Mouse (Mus musculus): Measurements from ENCODE around the gene Gm2916. TPM values are rescaled to one million over a fixed set of nuclear protein-coding genes. Genes with fewer than 3 reads are reported as not detected.
"Not testable (repeated sequence)": the region's sequence is repeated elsewhere in the genome, so short reads cannot be mapped to it uniquely, and the experiment has no call there.

Gm2916 gene
- polyA plus RNA-seq (2014; fragmentation: Nextera tagmentation; extraction: Ambion mirVana): 0.33 TPM in 1 of 2 replicates, not detected in the other

DNA sequence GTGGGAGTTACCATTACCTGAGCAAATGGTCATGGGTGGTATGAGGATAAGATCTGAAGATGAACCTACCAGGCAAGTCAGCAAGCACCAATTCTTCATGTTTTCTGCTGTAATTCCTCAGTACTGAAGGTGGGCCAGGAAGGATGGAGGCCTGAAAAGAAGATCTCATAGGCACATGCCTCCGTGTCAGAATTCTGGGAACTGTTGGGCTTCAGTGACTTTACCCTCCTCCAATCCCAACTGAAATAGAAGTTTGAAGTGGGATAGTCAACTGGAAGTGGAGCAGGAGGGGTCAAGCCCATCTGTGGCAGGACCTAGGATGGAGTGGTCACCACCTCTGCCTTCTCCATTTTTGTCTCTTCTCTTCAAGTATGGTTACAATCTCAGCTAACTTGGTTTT lies at the start of gene Gm2916:
Gene Gm2916, plus strand, starts transcription at position 301 of the 400 bp plus-strand sequence.
- H3K27ac ChIP-seq (replicated peaks; ENCODE audit: low read depth, low read length); H3K4me2 ChIP-seq (ENCODE audit: low read depth, low read length); H3K27me3 ChIP-seq (ENCODE audit: control insufficient read depth, insufficient read depth, low read length); H3K9me3 ChIP-seq (replicated peaks; ENCODE audit: control insufficient read depth, low read length); H3K4me1 ChIP-seq (ENCODE audit: control insufficient read depth, insufficient read depth, low read length); ATAC-seq (replicated peaks; ENCODE audit: insufficient number of reproducible peaks, low FRiP score, low TSS enrichment, low read depth); H3K9ac ChIP-seq (replicated peaks; ENCODE audit: low read length); H3K4me3 ChIP-seq (ENCODE audit: low read depth, low read length); H3K36me3 ChIP-seq (replicated peaks; ENCODE audit: control insufficient read depth, insufficient read depth, low read depth, low read length); DNase-seq (ENCODE audit: low spot score): not testable (repeated sequence)
- whole genome bisulfite sequencing: no CpG with 5 or more reads among the region's 1 CpGs

DNA sequence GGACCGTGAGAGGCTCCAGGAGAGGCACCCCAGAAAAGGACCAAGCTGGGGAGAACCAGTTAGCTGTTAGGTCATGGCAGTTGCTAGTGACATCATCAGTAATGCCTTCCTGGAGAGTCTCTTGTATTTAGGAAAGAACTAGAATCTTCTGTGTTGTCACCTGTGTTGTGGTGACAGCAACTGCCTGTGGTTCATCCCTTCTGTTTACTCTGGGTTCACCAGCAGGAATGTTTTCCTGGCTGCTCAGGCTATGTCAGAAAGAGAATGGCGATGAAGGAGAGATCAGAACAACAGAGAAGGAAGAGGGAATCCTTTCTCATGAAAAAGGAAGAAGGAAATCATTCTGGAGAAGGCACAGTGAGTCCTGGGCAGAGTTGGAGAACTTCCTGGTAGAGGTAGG lies 38.0 kb upstream of the Gm2916 start, which contains the start of gene Gm3033:
Gene Gm3033, plus strand, starts transcription at position 301 of the 400 bp plus-strand sequence.
- H3K27ac ChIP-seq (replicated peaks; ENCODE audit: low read depth, low read length): not testable (repeated sequence)

DNA sequence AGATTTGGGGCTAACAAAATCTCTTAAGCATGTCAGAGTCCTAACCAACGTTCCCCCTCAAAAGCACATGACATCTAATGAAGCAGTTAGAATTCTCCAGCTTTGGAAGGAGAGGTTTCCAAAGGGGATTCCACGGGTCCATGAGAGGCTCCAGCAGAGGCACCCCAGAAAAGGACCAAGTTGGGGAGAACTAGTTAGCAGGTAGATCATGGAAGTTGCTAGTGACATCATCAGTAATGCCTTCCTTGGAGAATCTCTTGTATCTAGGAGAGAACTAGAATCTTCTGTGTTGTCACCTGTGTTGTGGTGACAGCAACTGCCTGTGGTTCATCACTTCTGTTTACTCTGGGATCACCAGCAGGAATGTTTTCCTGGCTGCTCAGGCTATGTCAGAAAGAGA lies 47.5 kb downstream of the Gm2916 start, which contains the start of gene Gm3029:
Gene Gm3029, plus strand, starts transcription at position 301 of the 400 bp plus-strand sequence.
- not testable (repeated sequence) for H3K9ac ChIP-seq (replicated peaks; ENCODE audit: low read length); H3K27me3 ChIP-seq (ENCODE audit: control insufficient read depth, insufficient read depth, low read length); H3K36me3 ChIP-seq (replicated peaks; ENCODE audit: control insufficient read depth, insufficient read depth, low read depth, low read length); DNase-seq (ENCODE audit: low spot score); H3K4me3 ChIP-seq (ENCODE audit: low read depth, low read length); H3K27ac ChIP-seq (replicated peaks; ENCODE audit: low read depth, low read length); H3K4me2 ChIP-seq (ENCODE audit: low read depth, low read length); H3K4me1 ChIP-seq (ENCODE audit: control insufficient read depth, insufficient read depth, low read length); ATAC-seq (replicated peaks; ENCODE audit: insufficient number of reproducible peaks, low FRiP score, low TSS enrichment, low read depth); H3K9me3 ChIP-seq (replicated peaks; ENCODE audit: control insufficient read depth, low read length)
- WGBS: 50% methylated on average over 1 of the region's 2 CpGs

More for the DNA sequence above, 38.0 kb upstream of the Gm2916 start, which contains the start of gene Gm3033:
- not testable (repeated sequence) for H3K4me1 ChIP-seq (ENCODE audit: control insufficient read depth, insufficient read depth, low read length); H3K36me3 ChIP-seq (replicated peaks; ENCODE audit: control insufficient read depth, insufficient read depth, low read depth, low read length); H3K27me3 ChIP-seq (ENCODE audit: control insufficient read depth, insufficient read depth, low read length); H3K4me3 ChIP-seq (ENCODE audit: low read depth, low read length); DNase-seq (ENCODE audit: low spot score); H3K9ac ChIP-seq (replicated peaks; ENCODE audit: low read length); H3K9me3 ChIP-seq (replicated peaks; ENCODE audit: control insufficient read depth, low read length); H3K4me2 ChIP-seq (ENCODE audit: low read depth, low read length); ATAC-seq (replicated peaks; ENCODE audit: insufficient number of reproducible peaks, low FRiP score, low TSS enrichment, low read depth)
- WGBS: no CpG with 5 or more reads among the region's 2 CpGs

DNA sequence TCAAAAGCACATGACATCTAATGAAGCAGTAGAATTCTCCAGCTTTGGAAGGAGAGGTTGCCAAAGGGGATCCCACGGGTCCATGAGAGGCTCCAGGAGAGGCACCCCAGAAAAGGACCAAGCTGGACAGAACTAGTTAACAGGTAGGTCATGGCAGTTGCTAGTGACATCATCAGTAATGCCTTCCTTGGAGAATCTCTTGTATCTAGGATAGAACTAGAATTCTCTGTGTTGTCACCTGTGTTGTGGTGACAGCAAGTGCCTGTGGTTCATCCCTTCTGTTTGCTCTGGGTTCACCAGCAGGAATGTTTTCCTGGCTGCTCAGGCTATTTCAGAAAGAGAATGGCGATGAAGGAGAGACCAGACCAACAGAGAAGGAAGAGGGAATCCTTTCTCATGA lies 79.3 kb downstream of the Gm2916 start, which contains the start of gene Gm3095:
Gene Gm3095, plus strand, starts transcription at position 301 of the 400 bp plus-strand sequence.
- H3K36me3 ChIP-seq (replicated peaks; ENCODE audit: control insufficient read depth, insufficient read depth, low read depth, low read length); H3K9ac ChIP-seq (replicated peaks; ENCODE audit: low read length); H3K4me2 ChIP-seq (ENCODE audit: low read depth, low read length); DNase-seq (ENCODE audit: low spot score); H3K27ac ChIP-seq (replicated peaks; ENCODE audit: low read depth, low read length); H3K4me3 ChIP-seq (ENCODE audit: low read depth, low read length); H3K4me1 ChIP-seq (ENCODE audit: control insufficient read depth, insufficient read depth, low read length); H3K9me3 ChIP-seq (replicated peaks; ENCODE audit: control insufficient read depth, low read length); ATAC-seq (replicated peaks; ENCODE audit: insufficient number of reproducible peaks, low FRiP score, low TSS enrichment, low read depth); H3K27me3 ChIP-seq (ENCODE audit: control insufficient read depth, insufficient read depth, low read length): not testable (repeated sequence)
- WGBS: no CpG with 5 or more reads among the region's 2 CpGs

Other genes starting within 250 kb of the Gm2916 start
- gene Gm3012, start 249.7 kb upstream of the Gm2916 start, polyA plus RNA-seq (2014; fragmentation: Nextera tagmentation; extraction: Ambion mirVana): not detected in 2 replicates
- 2.4 and 2.5 TPM in 2 replicates for gene Gm3020, start 232.1 kb upstream of the Gm2916 start, polyA plus RNA-seq (2014; fragmentation: Nextera tagmentation; extraction: Ambion mirVana)
- gene Gm3043, start 195.4 kb upstream of the Gm2916 start, polyA plus RNA-seq (2014; fragmentation: Nextera tagmentation; extraction: Ambion mirVana): not detected in 2 replicates
- 0.72 and 1.2 TPM in 2 replicates for gene Gm3002, start 74.1 kb upstream of the Gm2916 start, polyA plus RNA-seq (2014; fragmentation: Nextera tagmentation; extraction: Ambion mirVana)
- not detected in 2 replicates for gene Gm3033, start 37.9 kb upstream of the Gm2916 start, polyA plus RNA-seq (2014; fragmentation: Nextera tagmentation; extraction: Ambion mirVana)
- gene Gm3029, start 47.6 kb downstream of the Gm2916 start, polyA plus RNA-seq (2014; fragmentation: Nextera tagmentation; extraction: Ambion mirVana): not detected in 2 replicates
- gene Gm3095, start 79.4 kb downstream of the Gm2916 start, polyA plus RNA-seq (2014; fragmentation: Nextera tagmentation; extraction: Ambion mirVana): 0.17 TPM in 1 of 2 replicates, not detected in the other
- not detected in 2 replicates for gene Gm3099, start 114.2 kb downstream of the Gm2916 start, polyA plus RNA-seq (2014; fragmentation: Nextera tagmentation; extraction: Ambion mirVana)
- 0.52 and 0.64 TPM in 2 replicates for gene Gm5796, start 139.8 kb downstream of the Gm2916 start, polyA plus RNA-seq (2014; fragmentation: Nextera tagmentation; extraction: Ambion mirVana)
- not detected in 2 replicates for gene Gm3115, start 199.9 kb downstream of the Gm2916 start, polyA plus RNA-seq (2014; fragmentation: Nextera tagmentation; extraction: Ambion mirVana)
- 1.4 TPM in 1 of 2 replicates, not detected in the other for gene Gm8108, start 226.4 kb downstream of the Gm2916 start, polyA plus RNA-seq (2014; fragmentation: Nextera tagmentation; extraction: Ambion mirVana)